Mouse (Mus musculus) intestine, embryonic 14.5 days (tissue): ENCODE data around the gene Trdmt1. TPM values are rescaled to one million over a fixed set of nuclear protein-coding genes. Genes with fewer than 3 reads are reported as not detected.

ENCODE experiments used
- ATAC-seq: fragments of 200-750 bp; cut with Nextera tagmentation; replicated peaks from 2 replicates; pipeline ENCODE4 v1.8.0; 2017; ENCODE audit warnings: low read depth, moderate number of reproducible peaks, moderate TSS enrichment, moderate library complexity; ENCODE audit not compliant: low FRiP score, low TSS enrichment
- DNase-seq: peaks from one replicate; pipeline ENCODE4 v3.0.0-alpha.2; 2018; ENCODE audit warnings: low spot score
- H3K27ac ChIP-seq: fragments of 300-500 bp; sonication (generic); 2 replicates; pipeline ENCODE4 v1.5.1; 2014; ENCODE audit warnings: low read depth, mild to moderate bottlenecking, control low read depth
- H3K27me3 ChIP-seq: fragments of 300-500 bp; sonication (generic); replicated peaks from 2 replicates; pipeline ENCODE4 v1.6.1; 2014; ENCODE audit warnings: low read length, control low read depth; ENCODE audit not compliant: control insufficient read depth, insufficient read depth
- H3K36me3 ChIP-seq: fragments of 300-500 bp; sonication (generic); 2 replicates; pipeline ENCODE4 v1.6.1; 2014; ENCODE audit warnings: low read length, control low read depth; ENCODE audit not compliant: control insufficient read depth, insufficient read depth
- H3K4me1 ChIP-seq: fragments of 300-500 bp; sonication (generic); replicated peaks from 2 replicates; pipeline ENCODE4 v1.6.1; 2014; ENCODE audit warnings: low read length, control low read depth, mixed read lengths; ENCODE audit not compliant: control insufficient read depth, insufficient read depth
- H3K4me2 ChIP-seq: fragments of 300-500 bp; sonication (generic); 2 replicates; pipeline ENCODE4 v1.6.1; 2014; ENCODE audit warnings: low read length
- H3K4me3 ChIP-seq: fragments of 300-500 bp; sonication (generic); 2 replicates; pipeline ENCODE4 v1.5.1; 2014; ENCODE audit warnings: low read depth, low read length, control low read depth, mixed read lengths
- H3K9ac ChIP-seq: fragments of 300-500 bp; sonication (generic); 2 replicates; pipeline ENCODE4 v1.6.1; 2014; ENCODE audit warnings: mild to moderate bottlenecking, low read length
- H3K9me3 ChIP-seq: fragments of 300-500 bp; sonication (generic); 2 replicates; pipeline ENCODE4 v1.6.1; 2016; ENCODE audit warnings: low read length, control low read depth; ENCODE audit not compliant: control insufficient read depth
- WGBS: fragments of 180-500 bp; shearing (Covaris S2); extraction: QIAGEN DNeasy Blood & Tissue Kit; methylation state at CpG from one replicate; pipeline ENCODE4 v1.1.7; 2014; 5-methylcytosine and 5-hydroxymethylcytosine counted together
- polyA plus RNA-seq: library from polyadenylated mRNA; unstranded; fragments of >200 nt; fragmentation: Nextera tagmentation; extraction: Ambion mirVana; gene quantifications from 2 replicates; pipeline ENCODE4 v1.2.1, GENCODE M21; 2014

The Trdmt1 gene
- polyA plus RNA-seq, 1 experiment from 2014 or later = 11.5 TPM

DNA sequence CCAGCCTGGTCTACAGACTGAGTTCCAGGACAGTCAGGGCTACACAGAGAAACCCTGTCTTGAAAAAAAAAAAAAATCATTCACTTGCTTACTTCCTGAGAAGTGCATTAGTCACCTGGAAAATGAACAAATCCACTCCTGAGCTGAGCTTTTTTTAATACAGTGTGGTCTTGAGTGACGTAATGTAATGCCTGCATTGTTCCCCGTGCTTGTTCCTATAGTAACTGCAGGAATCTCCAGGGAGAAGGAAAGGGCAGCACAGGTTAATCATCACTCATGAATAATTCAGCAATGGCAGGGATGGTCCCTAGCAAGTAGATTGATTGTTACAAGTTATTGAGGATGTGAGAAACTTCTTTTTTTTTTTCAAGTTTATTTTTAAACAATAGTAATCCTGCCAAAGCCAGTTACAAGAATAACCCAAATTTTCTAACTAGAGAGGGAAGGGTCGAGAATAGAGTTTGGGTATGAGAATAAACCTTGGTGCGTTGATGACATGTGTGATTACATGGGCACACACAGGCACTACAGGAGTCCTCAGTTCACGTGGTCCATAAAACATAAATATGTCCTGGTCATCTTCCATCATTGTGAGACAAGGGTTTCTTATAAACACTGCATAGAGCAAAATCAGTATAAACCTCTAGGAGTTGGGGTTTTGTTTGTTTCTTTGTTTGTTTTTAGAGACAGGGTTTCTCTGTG, 44.0 kb downstream of the Trdmt1 start:
- WGBS = 67% methylated on average over 5 of the region's 5 CpGs
- H3K4me1 ChIP-seq = no peaks in the 10 kb centered on the region
- H3K9ac ChIP-seq = no peak overlapping the region
- no peak overlapping the region for H3K4me3 ChIP-seq
- H3K27me3 ChIP-seq = no peaks in the 10 kb centered on the region
- no peak for ATAC-seq
- H3K9me3 ChIP-seq = no peaks in the 10 kb centered on the region
- no peak overlapping the region for H3K4me2 ChIP-seq
- H3K36me3 ChIP-seq = no peaks in the 10 kb centered on the region
- DNase-seq = no peak
- H3K27ac ChIP-seq = no peak overlapping the region

DNA sequence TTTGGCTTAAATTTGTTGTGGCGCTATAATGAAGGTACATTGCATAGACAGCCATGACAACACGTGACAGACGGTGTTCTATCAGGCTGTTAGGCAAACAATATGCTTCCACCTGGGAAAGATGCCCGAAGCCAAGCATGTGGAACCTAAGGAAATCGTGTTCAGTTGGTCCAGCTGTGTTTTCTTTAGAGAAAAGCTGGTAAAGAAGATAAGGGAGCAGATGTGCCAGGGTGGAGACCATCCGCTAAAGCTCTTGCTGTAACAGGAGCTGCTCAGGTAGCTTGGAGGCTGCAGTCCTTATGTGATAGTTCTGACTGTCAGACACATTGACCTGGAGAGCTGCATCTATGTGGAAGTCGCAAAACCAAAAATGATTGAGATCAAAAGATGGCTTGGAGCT, 45.3 kb downstream of the Trdmt1 start:
- H3K36me3 ChIP-seq = no peaks in the 10 kb centered on the region
- no peaks in the 10 kb centered on the region for H3K27me3 ChIP-seq
- H3K9ac ChIP-seq = no peak overlapping the region
- ATAC-seq (no peak), DNase-seq (no peak)
- no peaks in the 10 kb centered on the region for H3K4me1 ChIP-seq
- H3K4me3 ChIP-seq = no peak overlapping the region
- no peaks in the 10 kb centered on the region for H3K9me3 ChIP-seq
- 85% methylated on average over 7 of the region's 7 CpGs for WGBS
- H3K4me2 ChIP-seq = no peak overlapping the region
- no peak overlapping the region for H3K27ac ChIP-seq

DNA sequence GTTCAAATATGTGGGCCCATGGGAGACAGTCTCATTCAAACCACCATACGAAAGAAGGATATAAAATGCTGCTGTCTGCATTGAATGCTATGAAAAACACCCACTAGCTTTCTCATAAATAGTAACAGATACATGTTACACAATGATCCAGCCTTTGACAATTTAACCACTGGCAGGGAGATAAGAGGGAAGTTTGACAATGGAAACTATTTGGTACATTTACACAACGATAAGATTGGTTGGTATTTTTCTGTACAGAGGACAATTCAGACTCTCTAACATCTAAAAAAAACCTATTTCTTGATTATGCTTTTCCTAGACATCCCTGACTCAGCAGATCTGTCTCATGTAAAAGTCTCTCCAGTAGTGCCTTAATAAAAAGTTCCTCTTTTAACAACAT, 48.4 kb downstream of the Trdmt1 start:
- Histone ChIP-seq H3K4me1 (no peaks in the 10 kb centered on the region), H3K27me3 (no peaks in the 10 kb centered on the region), H3K9ac (no peak overlapping the region), H3K36me3 (no peaks in the 10 kb centered on the region), H3K4me3 (no peak overlapping the region), H3K27ac (no peak overlapping the region), H3K9me3 (no peaks in the 10 kb centered on the region), H3K4me2 (no peak overlapping the region)
- ATAC-seq (no peak), DNase-seq (no peak)
- 78% methylated on average over 2 of the region's 2 CpGs for WGBS

DNA sequence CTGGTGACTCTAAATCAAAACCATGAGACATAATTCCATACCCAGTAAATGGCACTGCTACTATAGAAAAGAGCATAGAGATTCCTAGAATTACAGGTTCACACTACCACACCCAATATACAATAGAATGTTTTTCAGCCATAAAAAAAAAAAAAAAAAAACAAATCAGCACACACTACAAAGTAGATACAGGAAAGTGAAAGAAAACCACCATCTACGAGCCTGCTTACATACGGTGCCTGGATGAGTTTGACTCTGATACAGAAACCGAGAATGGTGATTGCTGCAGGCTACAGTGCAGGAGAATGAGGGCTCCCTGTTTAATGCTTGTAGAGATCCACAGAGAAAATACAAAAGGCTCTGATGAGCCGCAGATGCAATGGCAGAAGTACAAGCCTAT, 51.5 kb downstream of the Trdmt1 start:
- no peaks in the 10 kb centered on the region for H3K4me1 ChIP-seq
- H3K4me2 ChIP-seq = no peak overlapping the region
- DNase-seq (no peak), ATAC-seq (no peak)
- 85% methylated on average over 4 of the region's 4 CpGs for WGBS
- H3K27ac ChIP-seq = no peak overlapping the region
- no peak overlapping the region for H3K9ac ChIP-seq
- H3K36me3 ChIP-seq = no peaks in the 10 kb centered on the region
- H3K27me3 ChIP-seq = no peaks in the 10 kb centered on the region
- H3K9me3 ChIP-seq = no peaks in the 10 kb centered on the region
- H3K4me3 ChIP-seq = no peak overlapping the region

DNA sequence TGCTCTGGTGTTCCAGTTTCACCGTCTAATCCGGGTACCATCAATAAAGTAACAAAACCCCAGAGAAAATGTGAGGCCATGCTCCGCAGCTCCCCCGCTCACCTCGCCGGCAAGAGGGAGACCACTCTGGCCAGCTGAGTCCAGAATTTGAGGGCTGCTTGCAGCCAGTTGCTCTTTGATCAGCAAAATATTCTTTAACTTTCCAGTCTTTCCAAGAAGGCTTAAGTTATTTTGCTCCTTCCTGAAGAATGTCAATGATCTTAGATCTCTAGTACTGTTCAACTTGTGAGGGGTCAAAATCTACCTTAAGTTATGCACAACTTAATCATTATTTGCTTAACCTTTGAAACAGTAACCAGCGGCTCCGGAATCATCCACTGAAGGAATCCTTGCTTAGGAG, 52.7 kb downstream of the Trdmt1 start, which contains the start of gene Cubn:
Cubn (minus strand) TSS at position 80 of the 400 bp plus-strand sequence.
- H3K4me3 ChIP-seq = peak within 1 kb of the TSS; percentile 11; the same call in 1 of the 2 replicates
- DNase-seq = no peak
- no peak within 1 kb of the TSS for H3K27ac ChIP-seq

DNA sequence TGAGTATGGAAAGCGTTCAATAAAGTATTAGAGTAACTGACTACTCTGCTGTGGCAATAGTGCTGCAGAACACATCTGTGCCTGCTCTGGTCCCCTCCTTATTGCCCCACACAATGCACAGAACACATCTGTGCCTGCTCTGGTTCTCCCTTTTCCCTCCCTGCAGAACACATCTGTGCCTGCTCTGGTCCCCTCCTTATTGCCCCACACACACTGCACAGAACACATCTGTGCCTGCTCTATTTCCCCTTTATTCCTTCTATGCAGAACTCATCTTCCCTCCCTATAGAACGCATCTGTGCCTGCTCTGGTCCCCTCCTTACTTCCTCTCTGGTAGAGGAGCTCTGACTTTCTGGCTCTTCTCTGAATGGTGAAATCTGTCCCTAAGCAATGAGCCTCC, 54.0 kb downstream of the Trdmt1 start:
- H3K9ac ChIP-seq = no peak overlapping the region
- peak overlapping the region; percentile 29; the same call in 1 of the 2 replicates for H3K4me2 ChIP-seq

More for the DNA sequence above, 52.7 kb downstream of the Trdmt1 start, which contains the start of gene Cubn:
- 41% methylated on average over 8 of the region's 8 CpGs for WGBS
- no peaks in the 10 kb centered on the region for H3K4me1 ChIP-seq
- H3K36me3 ChIP-seq = no peaks in the 10 kb centered on the region
- peak within 1 kb of the TSS; percentile 29 for H3K4me2 ChIP-seq
- H3K9ac ChIP-seq = no peak within 1 kb of the TSS
- no peaks in the 10 kb centered on the region for H3K9me3 ChIP-seq
- ATAC-seq = no peak; the same call in 1 of the 2 replicates
- H3K27me3 ChIP-seq = no peaks in the 10 kb centered on the region

DNA sequence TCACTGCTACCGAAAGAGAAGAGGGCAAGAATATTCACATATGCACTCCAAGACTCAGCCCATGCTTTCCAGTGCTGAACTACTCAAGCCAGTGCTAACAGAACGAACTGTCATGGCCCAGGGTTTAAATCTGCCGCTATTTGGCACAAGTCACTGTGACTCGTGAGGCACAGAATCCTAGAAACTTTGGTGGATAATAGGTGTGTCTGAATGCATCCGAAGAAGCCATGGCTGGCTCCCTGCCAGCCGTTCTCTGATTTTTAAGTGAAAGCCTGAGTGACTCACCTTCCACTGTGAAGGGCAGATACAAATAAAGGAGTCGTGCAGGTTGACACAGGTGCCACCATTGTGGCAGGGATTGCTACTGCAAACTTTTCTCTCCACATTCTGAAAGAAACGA, 58.0 kb downstream of the Trdmt1 start:
- ATAC-seq = no peak
- WGBS = 77% methylated on average over 8 of the region's 8 CpGs
- H3K36me3 ChIP-seq = no peaks in the 10 kb centered on the region
- DNase-seq = no peak
- no peak overlapping the region for H3K27ac ChIP-seq
- H3K27me3 ChIP-seq = no peaks in the 10 kb centered on the region
- no peak overlapping the region for H3K9ac ChIP-seq
- no peaks in the 10 kb centered on the region for H3K4me1 ChIP-seq
- no peaks in the 10 kb centered on the region for H3K9me3 ChIP-seq
- H3K4me3 ChIP-seq = no peak overlapping the region
- no peak overlapping the region for H3K4me2 ChIP-seq

More for the DNA sequence above, 54.0 kb downstream of the Trdmt1 start:
- H3K27me3 ChIP-seq = no peaks in the 10 kb centered on the region
- DNase-seq (no peak), ATAC-seq (no peak)
- no peaks in the 10 kb centered on the region for H3K9me3 ChIP-seq
- no peak overlapping the region for H3K4me3 ChIP-seq
- 75% methylated on average over 2 of the region's 2 CpGs for WGBS
- no peaks in the 10 kb centered on the region for H3K36me3 ChIP-seq
- H3K4me1 ChIP-seq = no peaks in the 10 kb centered on the region
- no peak overlapping the region for H3K27ac ChIP-seq

DNA sequence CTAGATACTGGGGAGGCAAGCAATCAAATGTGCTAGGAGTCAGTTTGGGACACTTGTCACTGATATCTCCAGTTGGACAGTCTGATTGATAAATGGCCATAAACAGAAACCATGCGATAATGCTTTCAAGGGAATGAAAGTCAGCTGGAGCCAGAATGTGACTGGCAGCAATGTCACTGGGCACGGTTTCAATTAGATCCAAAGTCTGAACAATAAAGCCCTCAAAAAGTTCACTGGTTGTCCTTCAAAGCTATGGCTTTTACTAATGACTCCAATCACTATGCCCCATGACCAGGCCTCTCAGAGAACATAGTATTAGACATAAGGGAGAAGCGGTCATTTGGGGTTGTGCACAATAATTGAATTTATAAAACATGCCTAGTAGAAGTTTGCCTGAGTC, 59.9 kb downstream of the Trdmt1 start:
- DNase-seq = no peak
- H3K4me3 ChIP-seq = no peak overlapping the region
- no peak overlapping the region for H3K9ac ChIP-seq
- WGBS = 72% methylated on average over 3 of the region's 3 CpGs
- H3K4me1 ChIP-seq = no peaks in the 10 kb centered on the region
- no peaks in the 10 kb centered on the region for H3K36me3 ChIP-seq
- H3K9me3 ChIP-seq = no peaks in the 10 kb centered on the region
- no peak overlapping the region for H3K27ac ChIP-seq
- no peak overlapping the region for H3K4me2 ChIP-seq
- ATAC-seq = no peak
- H3K27me3 ChIP-seq = no peaks in the 10 kb centered on the region

DNA sequence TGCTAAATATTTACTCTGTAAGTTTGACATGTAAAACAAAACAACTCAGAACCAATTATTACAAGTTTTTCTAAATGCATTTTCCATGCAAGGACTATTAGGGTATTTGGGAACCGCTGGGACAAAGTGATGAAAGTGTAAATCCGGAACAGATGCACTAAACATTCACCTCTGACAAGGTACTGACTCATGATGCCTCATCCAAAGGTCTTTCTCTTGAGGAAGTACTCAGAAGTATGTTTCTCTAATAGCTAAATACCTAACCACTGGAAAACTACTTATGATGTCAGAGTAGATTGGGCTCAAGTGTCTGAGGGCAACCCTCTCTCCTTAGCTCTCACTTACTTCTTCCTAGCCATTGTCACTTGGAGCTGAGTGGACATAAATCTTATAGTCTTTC, 63.7 kb downstream of the Trdmt1 start:
- Histone ChIP-seq H3K36me3 (no peaks in the 10 kb centered on the region), H3K4me1 (no peaks in the 10 kb centered on the region), H3K4me3 (no peak overlapping the region), H3K9me3 (no peaks in the 10 kb centered on the region), H3K4me2 (no peak overlapping the region), H3K27me3 (no peaks in the 10 kb centered on the region), H3K27ac (no peak overlapping the region), H3K9ac (no peak overlapping the region)
- no peak for ATAC-seq
- DNase-seq = no peak
- WGBS = 87% methylated on average over 2 of the region's 2 CpGs
